Mouse (Mus musculus) bone marrow macrophage, adult 2 months (primary cell): ENCODE data around the gene Cgnl1. TPM values are rescaled to one million over a fixed set of nuclear protein-coding genes. Genes with fewer than 3 reads are reported as not detected.
A peak's percentile ranks its signal among the peaks of the same experiment; 100 is the strongest.

ENCODE experiments used
- H3K27ac ChIP-seq: 2 replicates; pipeline ENCODE4 v1.5.1; 2012; ENCODE audit warnings: low read depth, low read length; ENCODE audit not compliant: insufficient read depth
- H3K4me1 ChIP-seq: 2 replicates; pipeline ENCODE4 v1.6.1; 2012; ENCODE audit warnings: low read length; ENCODE audit not compliant: control insufficient read depth, insufficient read depth
- H3K4me3 ChIP-seq: 2 replicates; pipeline ENCODE4 v1.5.1; 2012; ENCODE audit warnings: mild to moderate bottlenecking, low read length, moderate library complexity; ENCODE audit not compliant: insufficient read depth
- CTCF ChIP-seq: IDR thresholded peaks from 2 replicates; pipeline ENCODE4 v1.5.1; 2012; ENCODE audit warnings: low read depth, mild to moderate bottlenecking, low read length, moderate library complexity
- POLR2A ChIP-seq: IDR thresholded peaks from 2 replicates; pipeline ENCODE4 v1.6.1; 2012; ENCODE audit warnings: mild to moderate bottlenecking, low read depth, low read length, borderline replicate concordance
- polyA plus RNA-seq: library from polyadenylated mRNA; stranded (reverse); fragments of >200 nt; gene quantifications from 2 replicates; pipeline ENCODE4 v1.2.4, GENCODE M21; 2012; ENCODE audit not compliant: missing spikeins, insufficient read depth, insufficient read length

Gene Cgnl1
- polyA plus RNA-seq, 1 experiment: 8.4 TPM

DNA sequence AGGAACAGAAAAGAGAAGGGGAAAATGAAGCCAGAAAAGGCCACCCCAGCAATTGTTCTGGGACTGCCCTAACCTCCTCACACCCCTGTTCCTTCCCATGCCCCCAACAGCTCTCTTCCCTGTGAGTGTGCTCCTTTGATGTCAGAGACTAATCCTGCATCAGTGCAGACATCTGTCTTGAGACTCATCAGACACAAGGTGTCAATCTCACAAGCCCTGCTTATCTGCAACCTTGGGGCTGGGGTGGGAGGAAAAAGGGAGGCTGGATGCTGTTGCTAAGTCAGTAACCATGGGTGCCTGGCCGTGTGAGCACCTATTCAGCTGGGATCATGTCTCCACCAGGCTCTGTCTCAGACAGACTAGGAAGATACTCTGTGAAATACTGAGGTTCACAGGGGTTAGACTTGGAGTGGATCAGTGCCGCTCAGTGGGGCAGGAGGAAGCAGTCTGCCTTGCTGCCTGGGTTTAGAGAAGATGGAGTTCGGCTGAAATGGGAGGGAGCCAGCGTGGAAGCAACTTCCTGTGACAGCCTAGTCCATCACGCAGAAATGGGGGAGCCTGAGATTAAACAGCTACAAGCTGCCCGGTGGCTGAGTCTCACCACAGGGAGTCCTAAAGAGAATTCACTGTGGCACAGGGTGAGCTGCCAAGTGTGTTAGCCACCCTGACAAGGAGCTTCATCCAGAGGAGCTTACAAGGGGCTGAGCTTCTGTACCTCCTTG is 166.3 kb downstream of the Cgnl1 start:
- Histone ChIP-seq H3K4me1 (no peaks in the 10 kb centered on the region), H3K4me3 (no peak overlapping the region), H3K27ac (no peak overlapping the region)
- TF ChIP-seq POLR2A: no peak
- TF ChIP-seq CTCF: no peak

DNA sequence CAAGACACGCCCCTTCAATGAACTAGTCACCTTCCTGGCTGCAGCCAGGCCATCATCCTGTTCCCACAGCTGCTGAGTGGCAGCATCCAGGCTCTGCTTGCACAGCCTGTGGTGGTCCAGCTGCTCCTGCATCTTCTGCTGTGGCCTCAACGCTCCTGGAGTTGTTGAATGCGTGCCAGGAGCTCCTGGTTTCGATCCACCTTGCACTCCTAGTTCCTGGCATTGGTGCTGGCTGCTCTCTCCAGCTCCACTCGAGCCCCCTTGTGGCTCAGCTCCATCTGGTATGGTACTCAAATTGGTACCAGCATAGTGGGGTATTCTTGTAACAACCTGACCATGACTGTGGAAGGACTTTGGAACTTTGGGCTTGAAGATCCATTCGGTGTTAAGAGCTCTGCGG is 171.5 kb downstream of the Cgnl1 start:
- Histone ChIP-seq H3K27ac (no peak overlapping the region), H3K4me3 (no peak overlapping the region), H3K4me1 (no peaks in the 10 kb centered on the region)
- TF ChIP-seq POLR2A (no peak), CTCF (no peak)

DNA sequence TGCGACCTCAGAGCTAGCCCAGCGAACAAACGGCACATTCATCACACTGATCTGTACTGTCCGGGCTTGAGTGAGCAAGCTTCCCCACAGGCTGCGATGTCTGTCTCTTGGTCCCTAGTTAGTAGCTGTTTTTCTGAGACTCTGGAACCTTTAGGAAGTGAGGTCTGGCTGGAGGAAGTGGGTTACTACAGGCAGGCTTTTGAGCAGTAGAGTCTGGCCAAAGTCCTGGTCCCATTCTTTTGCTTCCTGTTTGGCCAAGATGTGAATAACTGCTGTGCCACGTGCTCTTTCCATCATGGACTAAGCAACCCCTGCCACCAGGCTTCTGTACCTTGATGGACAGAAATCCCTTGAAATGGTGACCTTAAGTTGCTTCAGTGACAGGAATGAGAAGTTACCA is 174.5 kb downstream of the Cgnl1 start:
- Histone ChIP-seq H3K4me3 (no peak overlapping the region), H3K27ac (no peak overlapping the region), H3K4me1 (no peaks in the 10 kb centered on the region)
- TF ChIP-seq CTCF (no peak), POLR2A (no peak)

DNA sequence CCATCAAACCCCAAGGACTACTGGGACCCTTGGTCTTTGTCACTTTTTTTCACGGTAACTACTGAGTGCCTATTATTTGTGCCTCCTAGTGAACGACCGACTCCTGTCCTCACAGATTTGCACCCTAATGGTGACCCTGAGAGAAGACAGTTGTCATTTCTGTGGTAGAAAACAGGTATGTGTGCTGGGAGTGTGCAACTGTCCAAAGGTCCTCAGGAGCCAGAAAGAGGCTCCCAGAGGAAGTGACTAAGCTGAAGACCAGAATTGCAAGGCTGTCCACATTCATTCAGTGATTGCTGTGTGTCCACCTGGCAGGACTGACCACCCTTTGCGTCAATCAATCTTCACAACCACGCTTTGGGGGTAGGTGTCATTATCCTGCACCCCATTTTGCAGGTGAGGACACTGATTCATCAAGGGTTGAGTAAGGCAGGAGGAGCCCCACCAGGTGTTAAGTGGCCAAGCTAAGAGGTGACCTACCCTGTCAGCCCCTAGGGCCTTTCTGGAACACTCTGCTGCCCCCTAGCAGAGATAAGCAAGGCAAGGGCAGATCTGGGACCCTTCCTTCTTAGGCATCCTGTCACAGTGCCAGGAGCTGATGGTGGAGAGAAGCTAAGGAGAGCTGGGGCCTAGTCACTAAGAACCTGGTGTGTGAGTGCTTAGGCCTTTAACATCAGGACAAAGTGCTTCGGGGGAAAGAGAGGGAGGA is 178.7 kb downstream of the Cgnl1 start:
- no peaks in the 10 kb centered on the region for H3K4me1 ChIP-seq
- peak overlapping the region; percentile 57; the same call in 1 of the 2 replicates for H3K4me3 ChIP-seq
- TF ChIP-seq CTCF: no peak
- no peak for TF ChIP-seq POLR2A
- no peak overlapping the region for H3K27ac ChIP-seq

DNA sequence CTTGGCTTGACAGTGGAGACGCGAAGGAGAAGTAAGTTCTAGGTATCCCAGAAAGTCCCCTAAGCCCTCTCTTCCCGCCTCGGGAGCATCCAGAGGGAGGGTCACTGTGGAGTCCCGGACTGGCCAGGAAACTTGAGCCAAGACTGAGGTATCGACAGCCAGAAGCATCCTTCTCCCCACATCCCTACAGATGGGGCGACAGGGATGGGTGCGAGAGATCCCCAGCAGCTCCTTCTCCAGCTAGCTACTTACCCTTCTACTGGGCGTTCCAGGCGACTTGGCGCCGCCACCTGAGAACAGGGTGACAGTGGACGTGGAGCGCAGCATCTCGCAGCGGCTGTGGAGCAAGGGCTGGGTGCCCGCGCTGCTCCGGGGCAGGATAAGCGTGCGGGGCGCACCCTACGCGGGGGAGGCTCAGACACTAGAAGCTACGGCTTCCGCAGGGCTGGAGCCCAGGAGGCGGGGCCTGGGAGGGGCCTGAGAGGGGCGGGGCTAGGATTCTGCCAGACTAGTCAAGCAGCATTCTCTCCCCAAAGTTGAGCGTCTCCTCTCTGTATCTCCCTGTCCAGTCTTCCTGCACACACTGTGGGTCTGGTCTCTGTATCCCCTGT is 179.4 kb downstream of the Cgnl1 start, which contains the start of gene Myzap:
Gene Myzap, minus strand, starts transcription at position 423 of the 611 bp plus-strand sequence.
- Histone ChIP-seq H3K4me1 (no peaks in the 10 kb centered on the region), H3K27ac (no peak within 1 kb of the TSS), H3K4me3 (peak within 1 kb of the TSS; percentile 57)
- TF ChIP-seq CTCF: no peak

DNA sequence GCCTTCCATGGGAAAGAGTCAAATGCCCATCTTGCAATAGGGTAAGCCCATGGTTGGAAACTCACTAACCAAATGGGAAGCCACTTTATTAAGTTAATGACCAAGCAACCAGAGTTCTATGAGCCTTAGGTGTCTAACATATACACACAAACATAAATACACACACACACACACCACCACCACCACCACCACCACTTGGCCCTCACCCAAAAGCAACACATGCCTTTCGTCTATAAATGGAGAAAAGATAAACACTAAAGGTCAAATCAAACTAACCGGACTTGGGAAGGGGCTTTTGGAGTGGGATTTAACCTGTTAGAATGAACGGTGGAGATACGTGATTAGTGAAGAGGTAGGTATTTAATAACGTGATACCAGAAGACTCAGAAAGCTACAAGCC is 180.3 kb downstream of the Cgnl1 start:
- H3K4me3 ChIP-seq: no peak overlapping the region
- no peak overlapping the region for H3K27ac ChIP-seq
- no peaks in the 10 kb centered on the region for H3K4me1 ChIP-seq
- TF ChIP-seq CTCF (no peak), POLR2A (no peak)

DNA sequence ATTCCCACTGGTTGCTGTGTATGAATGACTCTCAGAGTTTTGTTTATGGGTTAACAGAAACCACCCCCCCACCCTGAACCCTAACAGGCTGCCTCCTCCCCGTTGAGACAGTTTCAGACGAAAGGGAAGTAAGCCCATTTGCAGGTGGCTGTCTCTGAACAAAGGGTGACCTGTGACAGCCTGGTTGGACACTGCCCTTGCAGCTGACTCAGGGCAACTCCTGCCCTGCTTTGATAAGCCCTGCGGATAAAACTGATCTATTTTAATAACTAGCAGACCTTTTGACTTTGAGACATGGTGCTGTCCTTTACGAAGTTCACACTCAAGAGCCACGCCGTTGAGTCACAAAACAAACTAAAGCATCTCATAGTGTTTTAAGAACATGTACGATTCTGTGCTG is 181.6 kb downstream of the Cgnl1 start:
- no peak overlapping the region for H3K4me3 ChIP-seq
- no peak for TF ChIP-seq POLR2A
- TF ChIP-seq CTCF: no peak
- H3K4me1 ChIP-seq: no peaks in the 10 kb centered on the region
- no peak overlapping the region for H3K27ac ChIP-seq

DNA sequence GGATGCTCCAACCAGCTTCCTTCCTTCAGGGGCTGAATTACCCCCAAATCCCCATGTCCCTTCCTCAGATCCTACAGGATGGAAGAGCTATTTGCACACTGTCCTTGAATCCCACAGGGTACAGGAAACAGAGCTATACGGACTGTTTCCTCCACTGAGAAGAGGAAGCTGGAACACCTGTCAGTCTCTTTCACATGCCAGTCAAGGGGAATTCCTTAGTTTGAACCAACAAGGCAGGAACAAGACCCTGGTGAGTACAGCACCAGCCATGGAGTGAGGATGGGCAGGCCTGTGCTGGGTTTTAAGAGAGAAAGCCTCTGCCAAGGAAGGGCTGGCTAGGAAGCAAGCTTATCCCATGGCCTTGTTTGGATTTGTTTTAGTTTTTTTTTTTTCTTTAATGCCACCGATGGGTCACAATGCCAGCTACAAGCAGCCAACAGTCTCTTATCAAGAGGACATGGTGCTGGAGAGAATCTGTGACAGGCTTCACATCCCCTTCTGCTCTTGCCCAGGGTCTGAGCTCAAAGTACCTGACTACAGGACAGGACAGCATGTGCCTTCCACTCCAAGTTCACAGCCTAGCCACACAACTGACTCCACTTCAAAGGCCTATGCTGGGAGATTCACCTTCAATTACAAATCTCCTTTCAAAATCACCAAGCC is 182.3 kb downstream of the Cgnl1 start:
- no peaks in the 10 kb centered on the region for H3K4me1 ChIP-seq
- TF ChIP-seq POLR2A: no peak
- TF ChIP-seq CTCF: no peak
- no peak overlapping the region for H3K27ac ChIP-seq
- no peak overlapping the region for H3K4me3 ChIP-seq

DNA sequence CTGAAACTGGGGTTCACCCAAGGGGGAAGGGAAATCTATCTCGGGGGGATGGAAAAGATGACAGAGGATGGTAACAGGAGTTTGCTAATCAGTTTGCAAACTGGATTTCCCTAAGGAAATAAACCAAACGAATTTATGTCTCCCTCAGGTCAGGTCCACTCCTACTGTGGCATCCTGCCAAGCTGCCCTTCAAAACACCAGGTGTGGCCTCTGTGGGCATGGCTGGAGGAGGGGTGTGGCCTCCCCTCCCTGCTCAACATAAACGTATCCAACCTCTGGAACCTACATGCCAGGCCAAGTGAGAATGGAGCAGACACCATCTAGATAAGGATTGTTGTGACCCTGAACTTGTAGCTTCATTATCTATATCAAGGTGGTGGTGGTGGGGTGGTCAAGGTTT is 185.0 kb downstream of the Cgnl1 start:
- TF ChIP-seq CTCF: no peak
- TF ChIP-seq POLR2A: no peak
- H3K27ac ChIP-seq: no peak overlapping the region
- no peak overlapping the region for H3K4me3 ChIP-seq
- H3K4me1 ChIP-seq: no peaks in the 10 kb centered on the region
